Mouse (Mus musculus): ENCODE measurements around the gene Izumo1r. TPM values are rescaled to one million over a fixed set of nuclear protein-coding genes. Genes with fewer than 3 reads are reported as not detected.

Izumo1r gene
- total and polyA plus RNA-seq, 3 experiments = not detected

GRCm38 (mm10) chr9:14870377-14870776, 33.4 kb downstream of the Izumo1r start:
- no peak for DNase-seq (ENCODE audit: extremely low read depth)
- Histone ChIP-seq H3K4me1 (ENCODE audit: control insufficient read depth in 1 of 2, insufficient read depth in 2 of 2) (peaks cover 0 to 9% of the 10 kb centered on the region in 2 experiments; a peak in 1 of 4 replicates), H3K79me2 (replicated peaks; ENCODE audit: control insufficient read depth, extremely low read depth, insufficient read depth, poor library complexity, severe bottlenecking) (no peaks in the 10 kb centered on the region), H3K27ac (ENCODE audit: insufficient read depth, low read depth) (no peak overlapping the region), H3K36me3 (replicated peaks in 1 of 2; ENCODE audit: control insufficient read depth in 1 of 2, insufficient read depth in 1 of 2, low read length in 1 of 2) (no peaks in the 10 kb centered on the region), H3K9ac (ENCODE audit: insufficient read depth, low read depth) (no peak overlapping the region), H3K4me3 (replicated peaks in 1 of 3; ENCODE audit: low read depth in 2 of 3, low read length in 2 of 3, poor library complexity in 1 of 3) (no peak overlapping the region), H3K27me3 (replicated peaks) (no peaks in the 10 kb centered on the region), H3K4me2 (ENCODE audit: insufficient read depth, low read depth, poor library complexity, severe bottlenecking) (no peak overlapping the region), H3K9me3 (replicated peaks; ENCODE audit: low read length) (no peaks in the 10 kb centered on the region)
- TF ChIP-seq KAT2A (IDR thresholded peaks at IDR 0.05; ENCODE audit: insufficient replicate concordance, low read length) = no peak
- no peak for TF ChIP-seq TCF12 (IDR thresholded peaks at IDR 0.05; ENCODE audit: low read depth, low read length)
- TF ChIP-seq RCOR1 (conservative IDR thresholded peaks at IDR 0.05; ENCODE audit: low read depth, low read length) = no peak
- no peak for TF ChIP-seq MAFK (IDR thresholded peaks at IDR 0.05; ENCODE audit: insufficient replicate concordance, low read length)
- TF ChIP-seq ZMIZ1 (IDR thresholded peaks at IDR 0.05; ENCODE audit: low read depth, low read length) = no peak
- TF ChIP-seq POLR2A (IDR thresholded peaks at IDR 0.05; ENCODE audit: low read depth, low read length) = no peak
- TF ChIP-seq USF2 (conservative IDR thresholded peaks at IDR 0.05; ENCODE audit: low read depth, low read length) = no peak
- TF ChIP-seq MAX (IDR thresholded peaks at IDR 0.05; ENCODE audit: low read length) = no peak
- no peak for TF ChIP-seq USF1 (IDR thresholded peaks at IDR 0.05; ENCODE audit: low read depth, low read length)
- no peak for TF ChIP-seq NELFE (IDR thresholded peaks at IDR 0.05; ENCODE audit: low read depth, low read length)
- no peak for TF ChIP-seq MXI1 (IDR thresholded peaks at IDR 0.05; ENCODE audit: low read depth, low read length)
- no peak for TF ChIP-seq E2F4 (IDR thresholded peaks at IDR 0.05; ENCODE audit: insufficient replicate concordance, low read depth, low read length)
- no peak for TF ChIP-seq SMC3 (IDR thresholded peaks at IDR 0.05; ENCODE audit: low read depth, low read length)
- no peak for TF ChIP-seq HCFC1 (IDR thresholded peaks at IDR 0.05; ENCODE audit: low read depth, low read length)
- TF ChIP-seq MAZ (IDR thresholded peaks at IDR 0.05; ENCODE audit: low read depth, low read length) = no peak
- dilution Hi-C loops (cut with MboI; ENCODE audit: extremely low pct_ligation_motif_present, extremely low pct_unique_long_range_greater_than_20kb, low sequenced_read_pairs) (no loop called here), in situ Hi-C loops (cut with MboI; ENCODE audit: low pct_ligation_motif_present, low pct_unique_long_range_greater_than_20kb, low sequenced_read_pairs) (no loop called here)

GRCm38 (mm10) chr9:14868326-14868725, 35.4 kb downstream of the Izumo1r start:
- dilution Hi-C loops (cut with MboI; ENCODE audit: extremely low pct_ligation_motif_present, extremely low pct_unique_long_range_greater_than_20kb, low sequenced_read_pairs) (no loop called here), in situ Hi-C loops (cut with MboI; ENCODE audit: low pct_ligation_motif_present, low pct_unique_long_range_greater_than_20kb, low sequenced_read_pairs) (no loop called here)
- Histone ChIP-seq H3K27ac (ENCODE audit: insufficient read depth, low read depth) (no peak overlapping the region), H3K4me2 (ENCODE audit: insufficient read depth, low read depth, poor library complexity, severe bottlenecking) (no peak overlapping the region), H3K27me3 (replicated peaks) (no peaks in the 10 kb centered on the region), H3K9ac (ENCODE audit: insufficient read depth, low read depth) (no peak overlapping the region), H3K79me2 (replicated peaks; ENCODE audit: control insufficient read depth, extremely low read depth, insufficient read depth, poor library complexity, severe bottlenecking) (no peaks in the 10 kb centered on the region), H3K9me3 (replicated peaks; ENCODE audit: low read length) (no peaks in the 10 kb centered on the region), H3K4me3 (replicated peaks in 1 of 3; ENCODE audit: low read depth in 2 of 3, low read length in 2 of 3, poor library complexity in 1 of 3) (no peak overlapping the region), H3K36me3 (replicated peaks in 1 of 2; ENCODE audit: control insufficient read depth in 1 of 2, insufficient read depth in 1 of 2, low read length in 1 of 2) (no peaks in the 10 kb centered on the region), H3K4me1 (ENCODE audit: control insufficient read depth in 1 of 2, insufficient read depth in 2 of 2) (peaks cover 0 to 9% of the 10 kb centered on the region in 2 experiments; a peak in 1 of 4 replicates)
- TF ChIP-seq MYC (IDR thresholded peaks at IDR 0.05; ENCODE audit: low read depth, low read length) = no peak
- no peak for TF ChIP-seq UBTF (IDR thresholded peaks at IDR 0.05; ENCODE audit: low read depth, low read length)
- TF ChIP-seq TBP (conservative IDR thresholded peaks at IDR 0.05; ENCODE audit: low read depth, low read length) = no peak
- no peak for TF ChIP-seq EP300 (IDR thresholded peaks at IDR 0.05; ENCODE audit: low read length)
- TF ChIP-seq POLR2A (IDR thresholded peaks at IDR 0.05; ENCODE audit: low read depth, low read length) = no peak
- no peak for TF ChIP-seq ELF1 (IDR thresholded peaks at IDR 0.05; ENCODE audit: low read depth, low read length)
- no peak for TF ChIP-seq ETS1 (conservative IDR thresholded peaks at IDR 0.05; ENCODE audit: low read depth, low read length)
- no peak for TF ChIP-seq MAFK (IDR thresholded peaks at IDR 0.05; ENCODE audit: insufficient replicate concordance, low read length)
- no peak for TF ChIP-seq BHLHE40 (IDR thresholded peaks at IDR 0.05; ENCODE audit: low read depth, low read length)
- TF ChIP-seq ZC3H11A (IDR thresholded peaks at IDR 0.05; ENCODE audit: low read depth, low read length) = no peak
- TF ChIP-seq NRF1 (IDR thresholded peaks at IDR 0.05; ENCODE audit: low read depth, low read length) = no peak
- no peak for TF ChIP-seq JUND (conservative IDR thresholded peaks at IDR 0.05; ENCODE audit: low read depth, low read length)
- no peak for TF ChIP-seq RAD21 (IDR thresholded peaks at IDR 0.05; ENCODE audit: low read depth, low read length)
- no peak for TF ChIP-seq E2F4 (IDR thresholded peaks at IDR 0.05; ENCODE audit: insufficient replicate concordance, low read depth, low read length)
- TF ChIP-seq RCOR1 (conservative IDR thresholded peaks at IDR 0.05; ENCODE audit: low read depth, low read length) = no peak
- no peak for TF ChIP-seq ZKSCAN1 (IDR thresholded peaks at IDR 0.05; ENCODE audit: borderline replicate concordance, low read depth, low read length)
- no peak for DNase-seq (ENCODE audit: extremely low read depth)
